Mouse (Mus musculus) G1E-ER4 (cell line): Measurements from ENCODE around the gene Mfsd13b. TPM values are rescaled to one million over a fixed set of nuclear protein-coding genes. Genes with fewer than 3 reads are reported as not detected.

Source experiments
- GATA1 ChIP-seq: IDR thresholded peaks from one replicate; pipeline ENCODE4 v1.8.0; 2012; ENCODE audit warnings: low read length, inconsistent platforms
- polyA plus RNA-seq: library from polyadenylated mRNA; stranded (reverse); fragments of >175 nt; gene quantifications from 2 replicates; pipeline ENCODE4 v1.2.3, GENCODE M21; 2012

The Mfsd13b gene
- not detected in 2 replicates for polyA plus RNA-seq

DNA sequence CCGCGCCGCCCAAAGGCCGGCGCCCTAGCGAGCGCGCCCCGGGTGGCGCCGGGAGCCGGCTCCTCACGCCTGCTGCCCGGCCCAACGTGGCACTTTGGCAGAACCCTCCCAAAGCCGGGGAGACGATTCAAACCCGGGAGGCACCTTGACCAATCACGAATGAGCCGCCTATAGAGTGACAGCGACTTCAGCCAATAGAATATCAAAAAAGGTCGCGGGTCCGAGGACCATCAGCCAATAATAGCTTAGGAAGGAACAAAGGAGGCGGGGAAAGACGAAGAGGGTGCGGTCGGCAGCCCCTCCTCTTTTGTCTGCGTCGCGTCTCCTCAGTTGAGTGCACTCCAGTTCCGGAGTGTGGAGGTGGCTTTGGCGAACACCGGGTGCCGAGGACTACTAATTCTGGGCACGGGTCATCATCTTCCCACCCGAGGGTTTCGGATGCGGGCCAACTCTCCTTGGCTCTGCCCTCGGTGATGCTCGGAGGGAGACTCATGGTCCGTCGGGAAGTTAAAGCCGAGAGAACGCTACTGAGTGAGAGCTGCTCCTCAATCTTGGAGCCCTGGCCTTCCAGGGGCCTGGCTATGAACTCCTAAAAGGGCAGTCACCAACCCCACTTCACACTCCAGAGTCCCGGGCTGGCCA, at the start of gene Mfsd13b, which contains the start of gene Cdr2:
Gene Mfsd13b, plus strand, starts transcription at position 310 of the 642 bp plus-strand sequence.
Gene Cdr2, minus strand, starts transcription at position 113 of the 642 bp plus-strand sequence.
- no peak for TF ChIP-seq GATA1

GRCm38 (mm10) chr7:120933110-120933509, 49.2 kb upstream of the Mfsd13b start:
- no peak for TF ChIP-seq GATA1

GRCm38 (mm10) chr7:120933680-120934195, 48.6 kb upstream of the Mfsd13b start:
- peak; percentile 56 for TF ChIP-seq GATA1

GRCm38 (mm10) chr7:120934716-120935115, 47.6 kb upstream of the Mfsd13b start:
- no peak for TF ChIP-seq GATA1

- TF ChIP-seq GATA1 = no peak
These were observed 45.8 kb upstream of the Mfsd13b start for GRCm38 (mm10) chr7:120936522-120936921.

- TF ChIP-seq GATA1 = no peak
These were observed 44.1 kb upstream of the Mfsd13b start for GRCm38 (mm10) chr7:120938206-120938605.

DNA sequence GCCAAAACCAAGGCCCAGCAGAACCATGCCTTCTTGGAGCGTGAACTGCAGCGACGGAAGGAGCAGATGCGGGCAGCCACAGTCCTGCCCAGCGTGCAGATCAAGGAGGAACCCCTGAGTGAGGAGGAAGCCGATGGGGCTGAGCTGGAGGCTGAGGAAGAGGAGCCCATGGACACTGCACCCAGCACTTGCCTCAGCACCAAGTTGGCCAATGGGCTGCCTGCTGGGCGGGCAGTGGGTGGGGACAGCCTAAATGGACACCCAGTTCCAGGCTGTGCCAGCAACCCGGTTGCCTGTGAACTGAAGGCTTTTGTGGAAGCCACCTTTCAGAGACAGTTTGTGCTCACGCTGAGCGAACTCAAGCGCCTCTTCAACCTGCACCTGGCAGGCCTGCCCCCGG, 42.0 kb upstream of the Mfsd13b start:
- no peak for TF ChIP-seq GATA1

DNA sequence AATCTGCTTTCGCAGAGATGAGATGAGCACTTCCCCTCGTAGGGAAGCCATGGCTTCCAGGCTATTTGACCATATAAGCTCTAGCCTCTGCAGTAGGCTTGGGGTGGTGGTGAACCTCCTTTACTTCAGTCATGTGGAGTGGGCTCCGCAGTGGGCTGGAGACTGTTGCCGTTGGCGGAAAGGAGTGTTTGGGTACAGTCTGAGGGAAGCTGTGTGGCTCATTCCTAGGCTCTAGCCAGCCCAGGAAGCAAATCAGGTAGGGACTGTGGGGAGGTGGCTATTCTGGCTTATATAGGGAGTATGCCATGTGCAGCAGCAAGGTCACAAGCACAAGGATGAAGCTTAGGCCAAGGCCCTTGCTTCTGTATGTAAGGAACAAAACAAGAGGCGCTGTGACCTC, 41.1 kb upstream of the Mfsd13b start:
- no peak for TF ChIP-seq GATA1

DNA sequence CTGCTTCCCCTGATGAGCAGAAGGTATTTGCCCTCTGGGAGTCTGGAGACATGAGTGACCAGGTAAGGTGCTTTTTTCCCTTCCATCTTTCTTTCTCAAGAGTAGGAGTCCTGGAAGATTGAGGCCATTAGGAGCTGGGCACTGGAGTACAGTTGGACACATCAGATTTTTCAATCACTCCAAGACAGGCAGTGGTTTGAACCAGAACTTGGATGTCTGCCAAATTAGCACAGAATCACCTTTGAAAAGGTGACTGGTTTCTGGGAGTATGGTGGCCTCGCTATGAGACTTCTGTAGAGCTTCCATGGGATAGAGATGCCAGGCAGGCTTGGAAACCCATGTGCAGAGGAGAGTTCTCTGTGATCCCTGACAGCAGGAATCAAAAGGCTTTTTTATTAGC, 39.8 kb upstream of the Mfsd13b start:
- TF ChIP-seq GATA1 = no peak

DNA sequence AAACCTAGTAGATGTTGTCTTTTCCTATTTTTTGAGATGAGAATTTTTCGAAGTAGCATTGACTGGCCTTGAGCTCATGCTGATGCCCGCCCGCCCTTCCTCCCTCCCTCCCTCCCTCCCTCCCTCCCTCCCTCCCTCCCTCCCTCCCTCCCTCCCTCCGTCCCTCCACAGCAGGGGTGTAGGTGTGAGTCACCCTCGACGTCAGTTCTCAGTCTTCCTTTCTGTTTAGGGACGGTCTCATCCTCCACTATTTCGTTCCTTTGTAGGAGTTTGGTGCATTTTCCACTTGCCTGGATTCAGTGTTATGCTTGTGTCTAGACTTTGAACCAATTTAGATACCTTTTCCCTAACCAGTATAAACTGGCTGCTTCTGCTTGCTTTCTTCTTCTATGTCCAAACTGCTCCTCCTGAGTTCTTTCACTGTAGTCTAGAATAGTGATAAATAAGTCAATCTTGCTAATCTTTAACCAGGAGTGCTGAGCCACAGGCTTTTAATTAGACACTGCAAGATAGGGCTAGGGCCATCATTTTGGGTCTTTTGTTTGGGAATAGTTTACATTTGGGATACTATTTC, 38.3 kb upstream of the Mfsd13b start:
- no peak for TF ChIP-seq GATA1

GRCm38 (mm10) chr7:120960116-120960515, 22.2 kb upstream of the Mfsd13b start:
- TF ChIP-seq GATA1 = no peak

GRCm38 (mm10) chr7:120960601-120961000, 21.7 kb upstream of the Mfsd13b start:
- no peak for TF ChIP-seq GATA1

DNA sequence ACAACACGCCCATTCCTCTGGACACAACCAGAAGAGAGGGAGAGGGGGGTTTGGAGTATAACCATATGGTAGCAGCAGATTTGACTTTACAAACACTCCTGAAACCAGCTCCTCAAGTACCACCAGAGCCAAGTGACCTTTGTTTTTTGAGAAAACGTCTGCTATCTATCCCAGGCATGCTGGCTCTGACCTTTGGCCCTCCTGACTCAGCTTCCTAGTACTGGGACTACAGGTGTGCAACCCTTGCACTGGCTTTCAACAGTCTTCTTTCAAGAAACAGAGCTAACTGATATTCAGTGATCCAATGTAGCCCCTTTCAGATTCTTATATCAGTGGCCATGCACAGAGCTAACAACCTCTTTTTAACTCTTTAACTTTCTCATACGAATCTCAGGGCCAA, 20.4 kb upstream of the Mfsd13b start:
- TF ChIP-seq GATA1 = no peak

GRCm38 (mm10) chr7:120963126-120963525, 19.2 kb upstream of the Mfsd13b start:
- TF ChIP-seq GATA1 = no peak

GRCm38 (mm10) chr7:120969221-120969620, 13.1 kb upstream of the Mfsd13b start:
- TF ChIP-seq GATA1 = no peak

- TF ChIP-seq GATA1 = no peak
These were observed 12.2 kb upstream of the Mfsd13b start for GRCm38 (mm10) chr7:120970112-120970511.

DNA sequence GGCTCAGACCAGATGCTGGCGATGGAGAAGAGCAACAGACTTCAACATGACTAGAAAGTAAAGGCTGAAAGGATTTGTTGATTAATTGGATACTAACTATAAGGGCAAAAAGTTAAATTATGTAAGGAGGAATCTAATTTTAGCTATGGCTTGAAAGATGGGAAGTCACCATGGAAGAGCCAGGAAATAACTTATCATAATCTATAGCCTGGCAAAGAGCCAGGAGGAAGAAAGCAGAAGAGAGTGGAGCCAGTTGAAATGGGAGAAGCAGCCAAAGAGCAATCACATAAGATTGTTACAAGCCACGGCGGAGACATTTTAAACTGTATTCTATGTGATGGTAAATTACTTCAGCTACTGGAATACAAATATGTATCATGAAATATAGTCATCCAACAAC, 8.3 kb upstream of the Mfsd13b start:
- TF ChIP-seq GATA1 = no peak

DNA sequence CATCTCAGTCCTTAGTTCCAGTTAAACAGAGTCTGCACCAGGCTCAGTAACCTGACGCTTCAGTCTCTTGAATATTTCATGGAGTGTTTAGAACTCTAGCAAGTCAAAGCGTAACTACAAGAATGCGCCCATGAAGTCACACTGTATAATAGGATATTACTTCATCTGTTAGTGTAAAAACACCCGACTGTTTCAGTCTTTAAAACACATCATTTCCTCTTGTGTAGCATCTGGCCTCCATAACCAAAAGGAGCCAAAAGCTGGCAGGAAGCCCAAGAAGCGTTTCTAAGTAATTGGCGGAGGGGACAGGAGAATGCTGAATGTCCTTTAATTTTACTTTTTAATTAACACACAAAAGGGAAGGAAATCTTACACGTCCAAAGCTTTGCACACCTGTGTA, 5.2 kb upstream of the Mfsd13b start:
- TF ChIP-seq GATA1 = no peak
